Mouse (Mus musculus) neural tube, embryonic 12.5 days (tissue): ENCODE measurements around the gene Paqr5. TPM values are rescaled to one million over a fixed set of nuclear protein-coding genes. Genes with fewer than 3 reads are reported as not detected.

Experiments
- ATAC-seq: fragments of 200-750 bp; cut with Nextera tagmentation; 2 replicates; pipeline ENCODE4 v1.8.0; 2017; ENCODE audit warnings: low read depth, mild to moderate bottlenecking, moderate TSS enrichment, moderate library complexity; ENCODE audit not compliant: low FRiP score
- H3K27ac ChIP-seq: fragments of 300-500 bp; sonication (generic); 2 replicates; pipeline ENCODE4 v1.5.1; 2016
- H3K27me3 ChIP-seq: fragments of 300-500 bp; sonication (generic); replicated peaks from 2 replicates; pipeline ENCODE4 v1.6.1; 2016; ENCODE audit warnings: mild to moderate bottlenecking
- H3K36me3 ChIP-seq: fragments of 300-500 bp; sonication (generic); 2 replicates; pipeline ENCODE4 v1.6.1; 2016; ENCODE audit warnings: mild to moderate bottlenecking
- H3K4me1 ChIP-seq: fragments of 300-500 bp; sonication (generic); 2 replicates; pipeline ENCODE4 v1.6.1; 2016
- H3K4me2 ChIP-seq: fragments of 300-500 bp; sonication (generic); replicated peaks from 2 replicates; pipeline ENCODE4 v1.6.1; 2016; ENCODE audit warnings: mild to moderate bottlenecking
- H3K4me3 ChIP-seq: fragments of 300-500 bp; sonication (generic); 2 replicates; pipeline ENCODE4 v1.5.1; 2016
- H3K9ac ChIP-seq: fragments of 300-500 bp; sonication (generic); 2 replicates; pipeline ENCODE4 v1.6.1; 2016; ENCODE audit warnings: mild to moderate bottlenecking
- H3K9me3 ChIP-seq: fragments of 300-500 bp; sonication (generic); 2 replicates; pipeline ENCODE4 v1.6.1; 2016; ENCODE audit warnings: mild to moderate bottlenecking
- WGBS: fragments of 180-500 bp; shearing (Covaris S2); methylation state at CpG from one replicate; pipeline ENCODE4 v1.1.7; 2016; 5-methylcytosine and 5-hydroxymethylcytosine counted together
- polyA plus RNA-seq: library from polyadenylated mRNA; unstranded; fragments of >200 nt; fragmentation: Nextera tagmentation; extraction: Ambion mirVana; gene quantifications from 2 replicates; pipeline ENCODE4 v1.2.1, GENCODE M21; 2016

The Paqr5 gene
- polyA plus RNA-seq, 1 experiment from 2014 or later, result 0.60 TPM

- WGBS, result 45% methylated on average over 5 of the region's 5 CpGs
- no peak for ATAC-seq
- peaks cover 8% of the 10 kb centered on the region; the same call in 1 of the 2 replicates for H3K4me1 ChIP-seq
- H3K9me3 ChIP-seq, result no peaks in the 10 kb centered on the region
- no peak overlapping the region for H3K9ac ChIP-seq
- no peaks in the 10 kb centered on the region for H3K36me3 ChIP-seq
- no peak overlapping the region for H3K4me3 ChIP-seq
- peaks cover 45% of the 10 kb centered on the region for H3K27me3 ChIP-seq
- no peak overlapping the region for H3K4me2 ChIP-seq
- no peak overlapping the region for H3K27ac ChIP-seq
Observed at GRCm38 (mm10) chr9:62025056-62025455, 1.6 kb downstream of the Paqr5 start.

GRCm38 (mm10) chr9:62023879-62024278 lies 2.8 kb downstream of the Paqr5 start:
- Histone ChIP-seq H3K36me3 (no peaks in the 10 kb centered on the region), H3K9ac (no peak overlapping the region), H3K9me3 (no peaks in the 10 kb centered on the region), H3K4me3 (no peak overlapping the region), H3K27ac (no peak overlapping the region), H3K4me1 (peaks cover 8% of the 10 kb centered on the region; the same call in 1 of the 2 replicates), H3K4me2 (no peak overlapping the region), H3K27me3 (peaks cover 45% of the 10 kb centered on the region)
- WGBS, result 52% methylated on average over 4 of the region's 4 CpGs
- ATAC-seq, result no peak

GRCm38 (mm10) chr9:62022961-62023680 lies 3.5 kb downstream of the Paqr5 start:
- Histone ChIP-seq H3K36me3 (no peaks in the 10 kb centered on the region), H3K4me1 (peaks cover 8% of the 10 kb centered on the region; the same call in 1 of the 2 replicates), H3K9ac (no peak overlapping the region), H3K9me3 (no peaks in the 10 kb centered on the region), H3K4me2 (no peak overlapping the region), H3K4me3 (no peak overlapping the region), H3K27ac (no peak overlapping the region), H3K27me3 (peaks cover 41% of the 10 kb centered on the region)
- WGBS, result 91% methylated on average over 6 of the region's 6 CpGs
- ATAC-seq, result no peak

GRCm38 (mm10) chr9:62021583-62022120 lies 5.0 kb downstream of the Paqr5 start:
- Histone ChIP-seq H3K27me3 (peaks cover 27% of the 10 kb centered on the region), H3K4me3 (no peak overlapping the region), H3K4me2 (no peak overlapping the region), H3K27ac (no peak overlapping the region), H3K9me3 (no peaks in the 10 kb centered on the region), H3K4me1 (peaks cover 4% of the 10 kb centered on the region; the same call in 1 of the 2 replicates), H3K9ac (no peak overlapping the region), H3K36me3 (no peaks in the 10 kb centered on the region)
- WGBS, result 35% methylated on average over 7 of the region's 7 CpGs
- ATAC-seq, result no peak

- no peak overlapping the region for H3K4me2 ChIP-seq
- no peak overlapping the region for H3K9ac ChIP-seq
- WGBS, result 83% methylated on average over 7 of the region's 7 CpGs
- ATAC-seq, result no peak
- no peaks in the 10 kb centered on the region for H3K4me1 ChIP-seq
- H3K27ac ChIP-seq, result no peak overlapping the region
- peaks cover 14% of the 10 kb centered on the region for H3K27me3 ChIP-seq
- no peak overlapping the region for H3K4me3 ChIP-seq
- no peaks in the 10 kb centered on the region for H3K9me3 ChIP-seq
- H3K36me3 ChIP-seq, result no peaks in the 10 kb centered on the region
Observed at GRCm38 (mm10) chr9:62020259-62020658, 6.4 kb downstream of the Paqr5 start.

GRCm38 (mm10) chr9:62018229-62019093 lies 8.2 kb downstream of the Paqr5 start:
- Histone ChIP-seq H3K36me3 (no peaks in the 10 kb centered on the region), H3K4me3 (no peak overlapping the region), H3K4me1 (no peaks in the 10 kb centered on the region), H3K27ac (no peak overlapping the region), H3K9me3 (no peaks in the 10 kb centered on the region), H3K4me2 (no peak overlapping the region), H3K27me3 (no peaks in the 10 kb centered on the region), H3K9ac (no peak overlapping the region)
- no peak for ATAC-seq
- 85% methylated on average over 14 of the region's 14 CpGs for WGBS

GRCm38 (mm10) chr9:62017329-62017728 lies 9.3 kb downstream of the Paqr5 start:
- ATAC-seq, result no peak
- 81% methylated on average over 6 of the region's 6 CpGs for WGBS
- Histone ChIP-seq H3K9ac (no peak overlapping the region), H3K36me3 (no peaks in the 10 kb centered on the region), H3K27ac (no peak overlapping the region), H3K27me3 (no peaks in the 10 kb centered on the region), H3K4me1 (no peaks in the 10 kb centered on the region), H3K4me2 (no peak overlapping the region), H3K4me3 (no peak overlapping the region), H3K9me3 (no peaks in the 10 kb centered on the region)

GRCm38 (mm10) chr9:62015504-62015903 lies 11.2 kb downstream of the Paqr5 start:
- Histone ChIP-seq H3K9me3 (no peaks in the 10 kb centered on the region), H3K27me3 (no peaks in the 10 kb centered on the region), H3K27ac (no peak overlapping the region), H3K4me2 (no peak overlapping the region), H3K36me3 (no peaks in the 10 kb centered on the region), H3K4me3 (no peak overlapping the region), H3K4me1 (no peaks in the 10 kb centered on the region), H3K9ac (no peak overlapping the region)
- WGBS, result 61% methylated on average over 3 of the region's 3 CpGs
- no peak for ATAC-seq

GRCm38 (mm10) chr9:62013316-62014097 lies 13.1 kb downstream of the Paqr5 start:
- Histone ChIP-seq H3K9ac (no peak overlapping the region), H3K36me3 (no peaks in the 10 kb centered on the region), H3K27ac (no peak overlapping the region), H3K4me3 (no peak overlapping the region), H3K4me1 (no peaks in the 10 kb centered on the region), H3K27me3 (no peaks in the 10 kb centered on the region), H3K9me3 (no peaks in the 10 kb centered on the region), H3K4me2 (no peak overlapping the region)
- WGBS, result 71% methylated on average over 12 of the region's 12 CpGs
- ATAC-seq, result no peak

GRCm38 (mm10) chr9:62008360-62008759 lies 18.3 kb downstream of the Paqr5 start:
- Histone ChIP-seq H3K36me3 (no peaks in the 10 kb centered on the region), H3K4me3 (no peak overlapping the region), H3K9me3 (no peaks in the 10 kb centered on the region), H3K27ac (no peak overlapping the region), H3K9ac (no peak overlapping the region), H3K4me1 (0 out of 2 replicates have a peak, but pooled peaks cover 2% of the 10 kb centered on the region), H3K4me2 (no peak overlapping the region), H3K27me3 (no peaks in the 10 kb centered on the region)
- no peak for ATAC-seq
- WGBS, result 72% methylated on average over 5 of the region's 5 CpGs

GRCm38 (mm10) chr9:62007028-62007427 lies 19.6 kb downstream of the Paqr5 start:
- H3K4me2 ChIP-seq, result no peak overlapping the region
- H3K36me3 ChIP-seq, result no peaks in the 10 kb centered on the region
- H3K9ac ChIP-seq, result no peak overlapping the region
- H3K4me1 ChIP-seq, result 0 out of 2 replicates have a peak, but pooled peaks cover 2% of the 10 kb centered on the region
- H3K4me3 ChIP-seq, result no peak overlapping the region
- H3K9me3 ChIP-seq, result no peaks in the 10 kb centered on the region
- 73% methylated on average over 4 of the region's 4 CpGs for WGBS
- no peak overlapping the region for H3K27ac ChIP-seq
- no peak for ATAC-seq
- no peaks in the 10 kb centered on the region for H3K27me3 ChIP-seq

GRCm38 (mm10) chr9:62003611-62004010 lies 23.0 kb downstream of the Paqr5 start:
- H3K9ac ChIP-seq, result no peak overlapping the region
- no peak for ATAC-seq
- H3K27ac ChIP-seq, result no peak overlapping the region
- H3K4me2 ChIP-seq, result no peak overlapping the region
- no peak overlapping the region for H3K4me3 ChIP-seq
- H3K4me1 ChIP-seq, result 0 out of 2 replicates have a peak, but pooled peaks cover 2% of the 10 kb centered on the region
- no peaks in the 10 kb centered on the region for H3K9me3 ChIP-seq
- H3K36me3 ChIP-seq, result no peaks in the 10 kb centered on the region
- WGBS, result 26% methylated on average over 2 of the region's 2 CpGs
- no peaks in the 10 kb centered on the region for H3K27me3 ChIP-seq
